Mouse (Mus musculus) ES-E14 (cell line): ENCODE measurements around the gene Naa15.
A peak's percentile ranks its signal among the peaks of the same experiment; 100 is the strongest.

Source experiments
- CHD2 ChIP-seq: IDR thresholded peaks from 2 replicates; pipeline ENCODE4 v1.6.1; 2014; ENCODE audit warnings: mild to moderate bottlenecking, low read depth, low read length, inconsistent platforms
- HCFC1 ChIP-seq: IDR thresholded peaks from 2 replicates; pipeline ENCODE4 v1.6.1; 2012; ENCODE audit warnings: low read length, inconsistent platforms, borderline replicate concordance; ENCODE audit not compliant: insufficient read depth
- MAFK ChIP-seq: IDR thresholded peaks from 2 replicates; pipeline ENCODE4 v1.6.1; 2014; ENCODE audit warnings: mild to moderate bottlenecking, low read depth, low read length, inconsistent platforms; ENCODE audit not compliant: insufficient read depth
- ZC3H11A ChIP-seq: IDR thresholded peaks from 2 replicates; pipeline ENCODE4 v1.6.1; 2012; ENCODE audit warnings: low read depth, mild to moderate bottlenecking, inconsistent platforms, low read length, borderline replicate concordance
- ZNF384 ChIP-seq: IDR thresholded peaks from 2 replicates; pipeline ENCODE4 v1.6.1; 2012; ENCODE audit warnings: low read depth, low read length, inconsistent platforms

DNA sequence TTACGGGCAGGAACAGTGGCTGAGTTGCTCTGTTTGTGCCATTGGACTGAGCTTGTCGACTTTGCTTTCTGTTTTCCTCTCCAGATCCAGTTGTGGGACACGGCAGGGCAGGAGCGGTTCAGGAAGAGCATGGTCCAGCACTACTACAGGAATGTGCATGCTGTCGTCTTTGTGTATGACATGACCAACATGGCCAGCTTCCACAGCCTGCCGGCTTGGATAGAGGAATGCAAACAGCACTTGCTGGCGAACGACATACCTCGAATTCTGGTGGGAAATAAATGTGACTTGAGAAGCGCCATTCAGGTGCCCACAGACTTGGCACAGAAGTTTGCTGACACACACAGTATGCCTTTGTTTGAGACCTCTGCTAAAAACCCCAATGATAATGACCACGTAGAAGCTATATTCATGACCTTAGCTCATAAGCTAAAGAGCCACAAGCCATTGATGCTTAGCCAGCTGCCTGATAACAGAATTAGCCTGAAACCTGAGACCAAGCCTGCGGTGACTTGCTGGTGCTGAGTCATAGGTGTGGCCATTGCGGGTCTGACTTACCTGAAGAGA lies 78.4 kb downstream of the Naa15 start:
- TF ChIP-seq MAFK (peak; percentile 61), ZC3H11A (no peak), CHD2 (no peak), ZNF384 (no peak), HCFC1 (no peak)
